Mouse (Mus musculus) cerebellum, adult 2 months (tissue): ENCODE results near the gene Adh5.

Experiments used
- CTCF ChIP-seq: fragments of 200-500 bp; IDR thresholded peaks from 2 replicates; pipeline ENCODE4 v1.5.1; 2011; ENCODE audit warnings: low read depth, mild to moderate bottlenecking, control low read depth, low read length, moderate library complexity, borderline replicate concordance; ENCODE audit not compliant: insufficient read depth
- POLR2A ChIP-seq: fragments of 200-500 bp; IDR thresholded peaks from 2 replicates; pipeline ENCODE4 v1.6.1; 2011; ENCODE audit warnings: low read length, control low read depth, borderline replicate concordance; ENCODE audit not compliant: insufficient read depth

DNA sequence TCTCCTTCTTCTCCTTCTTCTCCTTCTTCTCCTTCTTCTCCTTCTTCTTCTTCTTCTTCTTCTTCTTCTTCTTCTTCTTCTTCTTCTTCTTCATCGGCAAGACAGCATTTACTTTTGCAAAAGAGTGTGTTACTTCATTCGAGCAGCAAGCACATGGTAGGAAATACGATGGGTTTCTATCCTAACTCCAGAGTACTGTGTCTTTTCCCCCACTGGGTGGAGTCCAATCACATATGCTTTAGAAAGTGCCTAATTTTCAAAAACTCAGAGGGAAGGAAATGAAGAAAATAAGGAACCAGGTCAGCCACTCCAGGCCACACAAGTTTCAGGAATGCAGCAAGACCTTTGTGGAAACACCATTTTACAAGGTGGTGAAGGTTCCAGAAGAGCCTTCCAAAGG lies 50.8 kb downstream of the Adh5 start:
- TF ChIP-seq CTCF (no peak), POLR2A (no peak)
